Mouse (Mus musculus): ENCODE measurements around the gene Hbs1l.

Hbs1l gene

GRCm38 (mm10) chr10:21400031-21400430 is 104.3 kb downstream of the Hbs1l start:
- DNase-seq (ENCODE audit: extremely low read depth, low read depth, low spot score) = no peak

- no peak for DNase-seq (ENCODE audit: extremely low read depth, low read depth, low spot score)
Observed at GRCm38 (mm10) chr10:21400453-21400852, 104.7 kb downstream of the Hbs1l start.

- DNase-seq (ENCODE audit: extremely low read depth, low read depth, low spot score) = no peak
Observed at GRCm38 (mm10) chr10:21401259-21401658, 105.5 kb downstream of the Hbs1l start.

GRCm38 (mm10) chr10:21404822-21405221 is 109.0 kb downstream of the Hbs1l start:
- DNase-seq (ENCODE audit: extremely low read depth, low read depth, low spot score) = no peak

- DNase-seq (ENCODE audit: extremely low read depth, low read depth, low spot score) = no peak
Observed at GRCm38 (mm10) chr10:21405707-21406534, 110.1 kb downstream of the Hbs1l start.

GRCm38 (mm10) chr10:21410711-21411110 is 114.9 kb downstream of the Hbs1l start:
- no peak for DNase-seq (ENCODE audit: extremely low read depth, low read depth, low spot score)

GRCm38 (mm10) chr10:21411621-21412205 is 115.9 kb downstream of the Hbs1l start:
- DNase-seq (ENCODE audit: extremely low read depth, low read depth, low spot score) = no peak

GRCm38 (mm10) chr10:21415031-21415430 is 119.3 kb downstream of the Hbs1l start:
- no peak for DNase-seq (ENCODE audit: extremely low read depth, low read depth, low spot score)

GRCm38 (mm10) chr10:21416184-21416583 is 120.4 kb downstream of the Hbs1l start:
- DNase-seq (ENCODE audit: extremely low read depth, low read depth, low spot score) = no peak
